Mouse (Mus musculus): Measurements from ENCODE around the gene Alg14.

The Alg14 gene

DNA sequence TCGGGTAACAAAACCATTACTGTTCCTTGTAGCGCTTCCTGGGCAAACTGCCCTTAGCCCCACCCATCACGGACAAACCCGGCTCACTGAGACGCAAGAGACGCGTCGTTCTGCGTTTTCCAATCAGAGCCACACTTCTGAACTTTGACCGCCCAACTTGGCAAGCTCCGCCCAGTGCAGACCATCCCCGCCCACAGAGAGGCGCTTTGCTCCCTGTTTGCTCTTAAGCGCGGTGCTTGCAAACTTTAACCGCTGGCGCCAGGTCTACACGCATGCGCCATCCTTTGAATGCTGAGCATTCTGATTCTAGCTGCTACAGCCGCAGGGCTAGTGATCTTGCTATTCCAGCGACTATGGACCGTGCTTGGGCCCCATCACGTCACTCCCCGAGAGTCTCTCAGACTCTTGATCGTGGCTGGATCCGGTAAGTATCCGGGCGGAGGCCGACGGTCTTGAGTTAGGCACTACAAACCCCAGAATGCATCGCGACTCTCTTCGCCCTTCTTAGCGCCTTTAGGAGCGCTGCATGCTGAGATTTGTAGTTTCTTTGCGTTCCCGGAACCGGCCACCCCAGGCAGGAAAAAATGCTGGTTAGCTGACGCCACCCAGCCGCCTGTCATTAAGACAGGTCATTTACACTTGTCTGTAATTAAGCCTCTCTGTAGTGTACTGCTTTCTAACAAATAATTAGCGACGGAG, at the start of gene Alg14:
Alg14 (plus strand) TSS at position 214 of the 699 bp plus-strand sequence.
- peak; percentile 98 to 99 for DNase-seq (ENCODE audit: inconsistent age in 2 of 2, low spot score in 1 of 2)

DNA sequence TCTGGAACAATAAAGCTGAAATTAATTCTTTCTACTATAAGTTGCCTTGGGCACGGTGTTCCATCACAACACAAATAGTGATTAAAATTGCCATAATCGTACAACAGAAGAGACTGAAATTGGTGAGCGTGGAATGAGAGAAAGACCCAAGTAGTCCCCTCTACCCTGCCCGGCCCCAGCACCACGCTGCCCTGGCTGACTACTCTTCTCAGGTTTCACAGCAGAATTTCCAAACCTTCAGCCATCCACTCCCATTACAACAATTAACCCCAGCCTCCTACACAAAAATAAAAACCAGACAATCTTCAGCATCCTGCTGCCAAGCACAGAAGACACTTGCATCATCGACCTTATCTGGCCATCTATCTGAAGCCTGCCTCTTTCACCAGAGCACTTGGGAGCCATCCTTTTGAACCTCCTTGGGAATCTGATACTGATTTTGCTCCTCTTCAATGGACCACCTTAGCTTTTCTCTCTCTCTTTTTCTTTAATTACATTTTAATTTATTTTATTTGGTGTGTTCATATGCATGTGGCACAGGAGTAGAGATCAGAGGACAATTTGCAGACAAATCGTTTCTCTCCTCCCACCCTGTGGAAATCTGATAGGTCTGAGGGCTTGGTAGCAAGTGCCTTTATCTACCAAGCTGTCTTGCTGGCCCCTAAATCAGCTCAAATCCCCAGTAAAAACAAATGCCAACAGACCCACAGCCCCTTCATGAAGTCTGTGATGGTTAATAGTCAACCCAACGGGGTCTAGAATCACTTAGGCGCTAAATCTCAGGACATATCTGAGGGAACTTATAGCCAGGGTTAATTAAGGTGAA, 49.2 kb upstream of the Alg14 start:
- no peak for DNase-seq (ENCODE audit: inconsistent age in 2 of 2, low spot score in 1 of 2)

DNA sequence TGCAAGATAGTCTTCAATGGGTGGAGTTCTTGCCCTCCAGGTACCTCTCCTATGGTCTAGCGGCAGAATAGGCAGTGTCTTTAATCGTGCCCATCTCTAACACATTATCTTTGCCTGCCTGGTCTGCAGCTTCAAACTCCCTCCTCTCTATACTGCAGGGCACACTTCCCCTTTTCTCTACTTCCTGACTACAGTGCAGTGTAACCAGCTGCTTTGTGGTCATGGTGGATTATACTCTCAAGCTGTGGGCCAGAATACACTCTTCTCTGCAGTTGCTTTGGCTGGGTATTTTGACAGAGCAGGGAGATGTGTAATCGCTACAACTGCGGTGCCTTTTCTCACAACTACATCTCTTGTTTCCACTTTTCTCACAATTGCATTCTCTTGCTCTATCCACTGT, 48.6 kb upstream of the Alg14 start:
- no peak for DNase-seq (ENCODE audit: inconsistent age in 2 of 2, low spot score in 1 of 2)

DNA sequence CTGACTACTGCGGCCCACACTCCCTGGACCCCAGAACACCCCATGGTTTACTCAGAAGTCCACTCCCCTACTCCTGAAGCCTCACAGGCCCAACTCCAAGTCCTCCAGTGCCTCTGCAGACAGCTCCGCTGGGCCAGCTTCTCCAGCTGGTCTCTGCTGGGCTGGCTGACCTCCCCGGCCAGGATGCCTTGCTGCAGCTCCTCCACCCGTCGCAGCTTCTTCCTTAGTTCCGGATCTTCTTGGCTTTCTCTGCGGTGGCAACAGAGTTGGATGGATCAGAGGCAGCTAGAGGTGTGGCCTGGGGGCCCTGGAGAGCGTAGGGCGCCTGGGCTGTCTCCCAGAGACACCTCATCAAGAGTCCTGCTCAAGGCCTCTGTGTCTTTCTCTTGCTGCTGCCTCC, 41.5 kb upstream of the Alg14 start:
- no peak for DNase-seq (ENCODE audit: inconsistent age in 2 of 2, low spot score in 1 of 2)

DNA sequence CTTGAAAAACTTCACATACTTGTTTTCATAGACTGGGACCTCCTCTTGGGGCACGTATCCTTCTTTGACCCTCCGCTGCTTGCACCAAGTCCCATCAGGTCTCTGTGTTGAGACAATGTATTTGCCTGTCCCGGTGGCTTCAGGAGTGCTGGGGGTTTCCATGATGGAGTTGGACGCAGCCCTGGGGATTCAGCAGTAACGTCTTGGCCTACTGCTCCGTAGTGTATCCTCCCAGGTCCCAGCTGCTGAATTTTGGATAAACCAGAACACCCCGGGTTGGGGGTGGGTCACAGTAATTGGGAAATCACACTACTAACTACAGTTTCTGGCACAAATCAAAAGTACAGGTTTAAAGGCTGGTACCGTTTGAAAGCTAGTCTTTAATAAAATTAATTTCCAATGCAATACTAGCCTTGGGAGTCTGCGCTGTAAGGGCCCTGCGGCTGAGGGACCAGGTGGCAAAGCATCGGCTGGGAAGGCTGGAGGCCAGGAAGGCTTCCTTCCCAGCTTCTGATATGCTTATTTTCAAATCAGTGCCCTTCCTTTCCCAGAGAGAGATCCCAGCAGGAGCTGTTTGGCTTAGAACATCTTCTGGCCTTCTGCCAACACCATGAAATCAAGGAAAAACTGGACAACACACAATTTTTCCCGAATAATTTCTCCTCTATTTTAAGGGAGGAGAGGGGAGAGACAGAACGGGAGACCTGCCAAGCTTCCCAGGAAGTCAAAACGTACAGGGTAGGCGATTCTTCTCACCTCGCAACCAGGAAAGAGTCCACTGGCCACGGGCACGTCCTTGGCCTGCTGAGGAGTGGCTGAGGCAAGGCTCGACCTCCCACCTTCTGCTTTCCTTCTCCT, 40.8 kb upstream of the Alg14 start:
- DNase-seq (ENCODE audit: inconsistent age in 2 of 2, low spot score in 1 of 2) = peak in 1 of 2 experiments; percentile 72

DNA sequence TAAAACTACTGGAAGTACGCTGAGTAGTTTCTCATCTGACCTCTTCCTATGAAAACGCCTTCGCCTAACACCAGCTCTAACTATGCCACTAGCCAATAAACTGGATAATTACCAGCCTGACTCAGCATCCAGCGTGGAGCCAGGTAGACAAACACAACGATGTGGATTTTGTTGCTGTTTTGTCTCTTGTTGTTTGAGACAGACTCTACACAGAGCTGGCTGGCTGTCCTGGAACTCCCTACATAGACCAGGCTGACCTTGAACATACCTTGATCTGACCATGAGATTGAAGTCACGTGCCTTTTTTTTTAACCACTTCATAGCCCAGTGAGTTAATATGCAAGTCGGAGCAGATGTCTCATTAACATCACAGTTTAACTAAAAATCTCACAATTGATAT, 36.1 kb upstream of the Alg14 start:
- no peak for DNase-seq (ENCODE audit: inconsistent age in 2 of 2, low spot score in 1 of 2)

DNA sequence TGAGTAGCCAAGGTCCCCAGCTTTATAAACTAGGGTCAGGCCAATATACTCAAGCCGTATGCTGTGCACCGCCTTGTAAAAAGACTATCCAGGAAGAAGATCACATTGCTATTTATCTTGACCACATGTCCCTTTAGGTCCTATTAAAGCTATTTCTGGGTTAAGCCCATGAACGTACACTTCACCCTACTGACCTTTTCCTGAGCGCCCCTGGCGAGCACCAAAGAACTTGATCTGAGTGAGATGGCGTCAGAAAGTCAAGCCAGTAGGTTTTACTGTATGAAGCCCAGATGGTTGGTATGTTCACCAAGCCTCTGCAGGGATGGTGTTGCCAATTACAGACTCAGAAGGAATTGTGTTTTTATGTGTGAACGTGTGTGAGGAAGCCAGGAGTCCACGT, 35.4 kb upstream of the Alg14 start:
- no peak for DNase-seq (ENCODE audit: inconsistent age in 2 of 2, low spot score in 1 of 2)

DNA sequence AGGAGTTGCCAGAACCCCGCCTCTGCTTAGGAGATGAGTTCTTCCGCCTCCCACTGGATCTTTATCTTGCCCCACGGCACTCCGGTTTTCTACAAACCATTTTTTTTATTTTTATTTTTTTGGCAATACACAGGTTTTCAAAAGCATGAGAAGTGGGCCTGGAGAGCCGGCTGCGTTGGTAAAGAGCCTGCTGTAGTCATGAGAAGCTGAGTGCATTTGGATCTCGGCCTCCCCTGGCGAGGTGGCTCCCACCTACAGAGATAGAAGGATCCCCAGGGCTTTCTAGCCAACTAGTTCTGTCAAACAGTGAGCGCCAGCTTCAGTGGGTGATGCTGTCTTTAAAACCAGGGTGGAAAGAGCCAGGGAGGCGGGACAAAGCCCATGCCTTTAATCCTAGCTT, 34.2 kb upstream of the Alg14 start:
- DNase-seq (ENCODE audit: inconsistent age in 2 of 2, low spot score in 1 of 2) = no peak

DNA sequence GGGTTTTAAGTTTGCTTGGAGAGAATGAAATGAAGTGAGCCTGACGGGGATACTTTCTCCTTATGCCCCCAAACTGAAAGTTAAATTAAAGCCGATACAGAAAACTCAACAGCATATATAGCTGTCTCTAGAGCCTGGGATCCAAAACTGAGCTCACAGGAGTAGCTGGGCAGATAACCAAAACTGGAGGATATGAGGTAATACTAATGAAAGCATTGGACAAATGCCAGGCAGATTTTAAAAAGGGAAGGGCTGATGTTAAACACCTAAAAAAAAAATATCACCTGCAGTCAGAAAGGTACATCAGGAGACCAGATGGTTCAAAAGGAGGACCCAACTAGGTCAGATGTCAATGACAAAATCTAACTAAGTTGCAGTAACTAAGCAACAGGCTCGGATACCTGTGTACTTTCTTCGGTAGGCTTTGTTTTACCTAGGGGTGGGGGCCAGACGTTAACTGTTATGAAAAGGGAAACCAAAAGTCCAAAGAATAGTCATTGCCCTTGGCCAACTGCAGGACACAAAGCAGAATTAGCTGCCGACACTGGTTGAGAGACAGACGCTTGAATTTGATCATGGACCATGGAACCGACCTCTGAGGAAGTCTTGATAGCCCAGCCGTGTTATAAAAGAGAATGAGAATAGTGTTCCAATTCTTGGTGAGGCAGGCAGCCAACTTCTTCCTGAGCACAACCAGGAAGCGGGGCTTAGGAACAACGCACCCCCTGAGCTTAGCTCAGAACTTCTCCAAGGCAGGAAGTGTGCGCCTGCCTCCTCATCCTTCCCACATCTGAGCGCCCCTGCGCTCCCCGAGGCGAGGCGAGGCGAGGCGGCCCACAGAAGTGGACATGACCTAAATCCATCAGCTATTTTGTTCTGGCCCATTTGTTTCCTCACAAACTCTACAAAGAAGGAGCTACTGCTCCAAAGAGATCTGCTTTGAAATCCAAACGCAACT, 32.8 kb upstream of the Alg14 start:
- no peak for DNase-seq (ENCODE audit: inconsistent age in 2 of 2, low spot score in 1 of 2)

DNA sequence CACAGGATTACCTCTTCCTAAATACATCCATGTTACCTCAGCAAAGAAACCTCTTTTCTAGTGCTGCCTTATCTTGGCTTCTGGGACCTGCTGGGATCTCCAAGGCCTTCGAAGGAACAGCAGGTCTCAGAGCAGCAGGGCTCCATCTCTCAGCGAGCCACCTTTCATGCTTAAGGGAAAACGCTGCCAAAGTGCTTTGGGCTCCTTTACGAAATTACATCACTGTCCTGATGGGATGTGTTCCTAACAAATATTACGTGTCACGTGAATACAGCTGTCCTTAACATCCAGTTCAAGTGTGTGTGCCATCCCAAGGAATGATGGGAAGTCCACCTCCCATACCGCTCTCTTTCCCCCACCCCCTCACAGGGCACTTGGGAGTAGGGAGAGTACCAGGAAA, 31.5 kb upstream of the Alg14 start:
- no peak for DNase-seq (ENCODE audit: inconsistent age in 2 of 2, low spot score in 1 of 2)

DNA sequence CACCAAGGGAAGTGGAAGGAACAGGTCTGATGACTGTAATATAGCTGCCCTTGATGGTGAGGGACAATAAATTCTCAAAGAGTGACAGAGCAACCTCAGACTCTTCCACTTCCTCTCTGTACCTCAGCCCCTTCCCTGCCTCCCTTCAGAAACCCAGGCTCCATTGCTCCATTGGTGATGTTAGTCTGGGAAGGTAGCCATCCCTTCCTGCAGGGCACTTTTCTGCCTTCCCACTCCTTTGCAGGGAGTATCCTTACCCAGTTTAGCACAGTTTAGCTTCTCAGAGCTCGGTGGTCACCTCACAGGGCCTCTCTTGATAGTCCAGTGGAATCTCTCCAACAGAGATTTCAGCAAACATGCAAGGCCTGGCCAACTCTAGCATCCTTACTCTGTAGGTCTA, 30.7 kb upstream of the Alg14 start:
- peak in 1 of 2 experiments; percentile 62 for DNase-seq (ENCODE audit: inconsistent age in 2 of 2, low spot score in 1 of 2)

DNA sequence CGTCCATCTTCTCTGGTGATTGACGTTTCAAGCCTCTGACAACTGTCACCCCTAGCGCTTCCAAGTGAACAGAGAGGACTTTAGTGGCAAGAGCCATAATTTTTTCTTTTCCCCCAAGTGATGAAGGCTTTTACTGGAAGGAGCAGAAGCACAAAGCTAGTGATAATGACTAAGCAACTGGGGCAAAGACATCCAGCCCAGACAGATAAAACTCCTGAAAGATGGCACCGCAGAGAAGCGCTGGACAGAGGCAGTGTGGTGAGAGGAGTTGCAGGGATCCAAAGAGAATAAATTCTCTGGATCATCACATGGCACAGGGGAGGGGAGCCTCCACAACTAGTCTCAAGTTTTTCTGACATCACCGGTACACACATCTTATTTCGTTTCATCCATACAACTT, 30.3 kb upstream of the Alg14 start:
- DNase-seq (ENCODE audit: inconsistent age in 2 of 2, low spot score in 1 of 2) = peak; percentile 37 to 70

DNA sequence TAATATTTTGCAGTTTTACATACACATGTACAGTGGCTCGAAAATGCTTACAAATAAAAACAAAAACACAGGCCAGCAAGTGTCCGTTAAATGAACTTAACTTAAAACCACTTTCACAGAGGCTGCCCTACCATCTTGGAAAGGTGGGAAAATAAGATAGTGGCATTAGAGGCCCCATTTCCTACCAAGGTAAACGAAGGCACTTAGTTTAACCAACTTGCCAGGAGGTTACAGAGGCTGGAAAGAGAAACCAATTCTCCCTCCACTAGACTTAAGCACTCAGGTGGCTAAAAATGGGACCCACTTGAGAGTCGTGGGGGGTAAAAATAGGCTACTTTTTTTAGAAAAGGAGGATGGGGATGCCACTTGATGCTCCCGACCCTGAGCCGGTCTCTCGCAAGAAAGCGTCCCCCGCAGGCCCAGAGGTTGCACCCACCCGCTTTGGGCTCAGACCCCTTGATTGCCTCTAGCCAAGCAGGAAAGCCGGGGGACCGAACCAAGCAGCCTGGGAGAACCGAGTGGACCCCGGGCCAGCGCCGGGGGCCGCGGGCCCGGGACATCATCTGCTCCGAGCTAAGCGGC, 29.5 kb upstream of the Alg14 start:
- DNase-seq (ENCODE audit: inconsistent age in 2 of 2, low spot score in 1 of 2) = no peak

DNA sequence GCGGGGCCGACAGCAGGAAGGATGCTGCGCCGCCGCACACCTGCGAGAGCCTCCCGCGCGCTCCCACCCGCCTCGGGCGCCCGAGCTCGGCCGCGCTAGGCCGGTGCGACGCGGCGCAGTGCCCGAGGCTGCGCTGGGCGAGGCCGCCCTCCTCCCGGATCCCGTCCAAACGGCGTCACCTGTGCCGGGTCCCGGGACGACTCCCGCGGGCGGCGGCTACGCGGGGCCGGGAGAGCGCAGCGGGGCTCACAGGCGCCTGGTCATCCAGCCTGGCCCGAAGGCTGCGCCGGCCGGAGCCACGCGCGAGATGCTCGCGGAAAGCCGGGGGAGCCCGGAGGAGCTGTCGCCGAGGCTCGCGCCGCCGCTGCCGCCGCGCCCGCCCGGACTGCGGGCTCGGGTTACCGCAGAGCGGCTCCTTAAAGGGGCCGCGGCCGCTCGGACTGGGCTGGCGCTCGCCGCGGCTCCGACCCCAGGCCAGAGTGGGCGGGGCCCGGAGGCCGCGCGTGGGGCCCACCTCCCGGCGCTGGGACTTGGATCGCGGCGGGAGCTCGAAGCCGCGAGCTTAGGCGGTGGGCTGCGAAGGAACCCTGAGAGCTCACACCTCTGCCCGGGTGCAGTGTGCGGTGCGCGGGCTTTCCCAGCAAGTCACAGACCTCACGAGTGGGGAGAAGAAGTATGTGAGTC, 28.9 kb upstream of the Alg14 start:
- DNase-seq (ENCODE audit: inconsistent age in 2 of 2, low spot score in 1 of 2) = peak; percentile 80 to 90

DNA sequence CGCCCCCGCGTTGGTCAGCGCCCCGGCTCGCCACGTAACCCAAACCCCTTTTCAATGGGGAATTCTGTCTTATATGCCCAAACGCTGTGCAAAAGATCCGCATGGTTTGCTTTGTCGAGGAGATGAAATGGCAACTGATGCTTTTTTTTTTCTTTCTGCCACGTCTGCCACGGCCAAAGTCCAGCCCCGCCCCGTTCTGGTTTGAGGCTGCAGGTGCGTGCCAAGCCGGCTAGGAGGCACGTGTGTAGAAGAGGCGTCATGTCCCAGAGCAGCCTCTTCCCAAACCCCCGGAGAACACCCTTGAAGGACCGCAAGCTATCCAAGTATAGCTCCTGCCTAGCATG, 28.4 kb upstream of the Alg14 start:
- peak; percentile 74 to 87 for DNase-seq (ENCODE audit: inconsistent age in 2 of 2, low spot score in 1 of 2)

DNA sequence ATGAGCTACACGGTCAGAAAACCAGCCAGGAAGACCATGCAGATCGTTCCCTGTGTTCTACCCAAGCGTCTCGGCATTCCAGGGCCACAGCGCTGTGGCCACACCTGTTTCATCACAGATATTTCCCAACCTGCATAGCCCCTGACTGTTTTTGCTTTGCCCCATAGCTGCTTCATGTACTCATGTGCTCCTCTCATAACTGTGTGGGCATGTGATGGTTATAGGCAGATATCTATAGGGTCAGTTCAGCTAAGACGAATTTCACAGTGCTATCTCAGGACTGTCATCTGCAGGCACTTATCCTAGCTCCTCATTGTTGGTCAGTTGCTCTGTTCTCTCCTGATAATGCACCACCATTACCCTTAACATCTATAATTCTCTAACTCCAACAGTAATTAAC, 27.3 kb upstream of the Alg14 start:
- no peak for DNase-seq (ENCODE audit: inconsistent age in 2 of 2, low spot score in 1 of 2)

DNA sequence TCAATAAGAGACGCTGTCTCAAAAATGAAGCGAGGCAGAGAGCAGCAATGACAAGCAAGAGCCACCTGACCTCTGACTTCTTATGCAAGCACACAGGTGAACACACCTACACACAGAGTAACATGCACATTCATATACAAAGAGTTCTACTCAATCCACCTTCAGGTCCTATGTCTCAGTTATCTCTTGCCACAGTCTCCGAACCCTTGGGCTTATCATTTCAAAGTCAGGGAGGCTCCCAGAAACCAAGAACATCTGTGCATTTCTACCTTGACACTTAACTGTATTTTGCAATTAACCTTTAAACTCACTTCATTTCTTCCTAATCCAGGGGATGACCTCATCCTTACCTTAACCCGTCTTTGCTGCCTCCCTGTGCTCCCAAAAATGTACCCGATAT, 24.3 kb upstream of the Alg14 start:
- DNase-seq (ENCODE audit: inconsistent age in 2 of 2, low spot score in 1 of 2) = no peak

DNA sequence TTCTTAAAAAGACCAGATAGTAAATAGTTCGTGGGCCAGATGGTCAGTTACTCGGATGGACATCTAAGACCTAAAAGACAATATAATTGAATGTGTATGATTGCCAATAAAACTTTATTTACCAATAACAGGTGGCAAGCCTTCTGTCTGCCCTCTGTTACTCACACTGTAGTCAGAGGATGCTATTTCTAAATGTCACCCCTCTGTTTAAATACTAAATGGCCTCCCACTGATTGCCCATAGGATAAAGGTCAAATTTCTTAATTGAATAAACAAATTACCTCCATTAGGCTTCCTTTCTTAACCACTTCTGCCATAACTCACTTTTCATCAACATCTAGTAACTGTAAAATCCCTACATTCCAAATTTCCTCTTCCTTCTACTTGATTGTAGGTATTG, 19.0 kb upstream of the Alg14 start:
- DNase-seq (ENCODE audit: inconsistent age in 2 of 2, low spot score in 1 of 2) = no peak

DNA sequence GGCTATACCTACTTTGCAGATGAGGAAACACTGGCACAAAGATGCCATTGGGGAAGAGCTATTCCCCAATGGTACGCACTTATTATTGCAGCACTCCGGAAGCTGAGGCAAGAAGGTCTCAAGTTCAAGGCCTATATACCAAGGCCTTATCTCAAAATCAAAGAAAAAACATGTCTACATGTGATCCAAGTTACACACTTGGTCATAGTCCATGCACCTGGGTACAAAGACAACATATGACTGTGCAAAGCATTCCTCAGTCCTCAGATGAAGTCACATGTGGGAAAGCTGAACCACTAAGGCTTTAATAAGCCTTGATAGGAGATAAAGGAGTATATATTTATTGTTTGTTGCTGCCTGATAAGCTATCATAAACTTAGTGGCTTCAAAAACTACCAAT, 17.6 kb upstream of the Alg14 start:
- DNase-seq (ENCODE audit: inconsistent age in 2 of 2, low spot score in 1 of 2) = no peak

DNA sequence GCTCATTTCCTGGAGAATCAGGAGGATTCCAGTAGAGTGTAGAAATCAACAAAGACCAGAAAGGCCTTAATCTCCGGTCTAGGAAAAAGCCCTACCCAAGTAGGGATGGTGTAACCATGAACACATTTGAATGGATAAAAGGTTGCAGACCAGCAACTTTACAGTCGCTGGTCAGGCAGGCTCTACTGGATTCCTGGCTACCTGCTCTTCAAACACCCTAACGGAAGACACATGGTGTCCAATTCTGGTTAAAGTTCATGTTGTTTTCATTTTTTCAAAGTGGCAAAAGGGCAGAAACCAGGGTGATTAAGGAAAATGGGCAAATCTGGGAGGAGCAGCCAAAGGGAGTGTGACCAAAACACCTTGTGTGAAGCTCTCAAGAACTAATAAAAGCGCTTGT, 14.6 kb upstream of the Alg14 start:
- no peak for DNase-seq (ENCODE audit: inconsistent age in 2 of 2, low spot score in 1 of 2)
